Mouse (Mus musculus): ENCODE data around the gene Pip4k2a. TPM values are rescaled to one million over a fixed set of nuclear protein-coding genes. Genes with fewer than 3 reads are reported as not detected.
A peak's percentile ranks its signal among the peaks of the same experiment; 100 is the strongest.

Pip4k2a gene
- polyA plus RNA-seq, 1 experiment from 2014 or later = 11.8 TPM

DNA sequence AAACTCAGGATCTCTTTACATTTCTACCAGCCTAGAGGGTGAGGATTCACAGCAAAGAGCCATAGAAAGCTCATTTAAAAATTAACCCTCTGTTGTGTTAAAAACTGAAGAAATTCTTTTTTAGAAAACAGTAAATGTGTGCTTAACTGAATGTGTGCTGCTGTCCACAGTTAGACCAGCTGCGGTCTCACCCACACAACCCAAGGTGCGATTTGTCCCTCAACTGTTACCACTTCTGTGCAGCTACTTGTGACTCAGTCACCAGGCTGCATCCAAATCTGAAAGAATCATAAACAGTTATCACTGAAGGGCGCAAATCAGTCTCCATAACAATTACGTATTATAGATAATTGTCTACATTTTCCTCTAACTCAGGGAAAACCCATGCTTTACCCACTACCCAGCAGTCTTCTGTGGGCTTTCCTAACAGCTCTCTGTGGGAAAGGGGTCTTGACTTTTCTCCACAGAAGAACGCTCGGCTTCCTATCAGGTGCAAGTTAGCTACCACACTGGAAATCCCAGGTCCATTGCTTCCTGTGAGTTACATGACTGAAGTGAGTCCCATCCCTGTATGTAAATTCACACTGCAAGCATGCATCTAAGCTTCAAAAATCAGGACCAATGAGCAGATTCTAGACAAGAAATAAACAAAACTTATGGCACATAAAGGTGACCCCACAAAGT lies 86.5 kb downstream of the Pip4k2a start:
- Histone ChIP-seq H3K4me3 (replicated peaks; ENCODE audit: low read depth, low read length) (no peak overlapping the region), H3K4me1 (ENCODE audit: control insufficient read depth, insufficient read depth, low read length) (0 out of 2 replicates have a peak, but pooled peaks cover 5% of the 10 kb centered on the region), H3K9me3 (ENCODE audit: control insufficient read depth, low read length) (no peaks in the 10 kb centered on the region), H3K27ac (replicated peaks; ENCODE audit: low read depth, low read length) (no peak overlapping the region), H3K4me2 (ENCODE audit: low read length) (no peak overlapping the region), H3K9ac (replicated peaks; ENCODE audit: low read length) (no peak overlapping the region), H3K36me3 (ENCODE audit: control insufficient read depth, insufficient read depth, low read length) (no peaks in the 10 kb centered on the region), H3K27me3 (ENCODE audit: control insufficient read depth, insufficient read depth, low read length) (no peaks in the 10 kb centered on the region)
- no peak for DNase-seq
- no peak for ATAC-seq (ENCODE audit: low FRiP score, low TSS enrichment)
- WGBS = 95% methylated on average over 6 of the region's 6 CpGs

DNA sequence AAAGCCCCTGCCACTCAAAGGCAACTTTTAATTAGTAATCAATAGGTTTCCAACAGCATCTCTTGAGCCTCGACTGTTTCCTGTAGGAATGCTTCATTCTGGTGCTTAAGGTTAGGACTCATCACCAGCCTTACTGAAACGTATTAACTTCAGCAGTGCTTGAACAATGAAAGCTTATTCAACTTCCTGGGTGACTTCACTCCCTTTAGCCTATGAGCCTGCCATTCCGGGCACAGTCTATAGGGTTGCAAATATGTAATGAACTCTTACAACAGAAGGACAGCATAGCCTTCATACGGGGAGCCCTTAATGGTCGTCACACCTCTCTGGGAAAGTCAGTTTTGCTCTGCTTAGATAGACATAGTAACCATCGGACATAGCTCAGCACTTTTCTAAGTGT lies 87.7 kb downstream of the Pip4k2a start:
- Histone ChIP-seq H3K9ac (replicated peaks; ENCODE audit: low read length) (no peak overlapping the region), H3K4me1 (ENCODE audit: control insufficient read depth, insufficient read depth, low read length) (no peaks in the 10 kb centered on the region), H3K9me3 (ENCODE audit: control insufficient read depth, low read length) (no peaks in the 10 kb centered on the region), H3K27me3 (ENCODE audit: control insufficient read depth, insufficient read depth, low read length) (no peaks in the 10 kb centered on the region), H3K36me3 (ENCODE audit: control insufficient read depth, insufficient read depth, low read length) (no peaks in the 10 kb centered on the region), H3K4me3 (replicated peaks; ENCODE audit: low read depth, low read length) (no peak overlapping the region), H3K27ac (replicated peaks; ENCODE audit: low read depth, low read length) (no peak overlapping the region), H3K4me2 (ENCODE audit: low read length) (no peak overlapping the region)
- ATAC-seq (ENCODE audit: low FRiP score, low TSS enrichment) (no peak), DNase-seq (no peak)
- 74% methylated on average over 6 of the region's 6 CpGs for WGBS

DNA sequence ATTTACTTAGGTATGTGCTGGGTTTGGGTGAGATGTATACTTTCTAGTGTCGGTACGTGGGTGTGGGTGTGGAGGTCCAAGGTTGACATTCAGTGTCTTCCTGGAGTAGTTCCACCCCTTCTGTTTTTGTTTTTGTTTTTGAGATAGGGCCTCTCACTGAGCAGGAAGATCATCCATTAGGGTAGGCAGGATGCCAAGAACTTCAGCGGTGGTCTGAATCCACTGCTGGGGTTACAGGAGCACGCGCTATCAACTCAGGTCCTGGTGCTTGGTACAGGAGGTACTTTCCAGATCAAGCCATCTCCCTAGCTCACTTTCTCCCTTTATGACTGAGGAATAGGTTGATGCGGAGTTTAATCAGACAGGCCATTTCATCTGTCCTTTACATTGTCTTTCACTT lies 88.2 kb downstream of the Pip4k2a start:
- Histone ChIP-seq H3K4me1 (ENCODE audit: control insufficient read depth, insufficient read depth, low read length) (no peaks in the 10 kb centered on the region), H3K4me3 (replicated peaks; ENCODE audit: low read depth, low read length) (no peak overlapping the region), H3K27ac (replicated peaks; ENCODE audit: low read depth, low read length) (no peak overlapping the region), H3K4me2 (ENCODE audit: low read length) (no peak overlapping the region), H3K9me3 (ENCODE audit: control insufficient read depth, low read length) (no peaks in the 10 kb centered on the region), H3K27me3 (ENCODE audit: control insufficient read depth, insufficient read depth, low read length) (no peaks in the 10 kb centered on the region), H3K36me3 (ENCODE audit: control insufficient read depth, insufficient read depth, low read length) (no peaks in the 10 kb centered on the region), H3K9ac (replicated peaks; ENCODE audit: low read length) (no peak overlapping the region)
- WGBS = 94% methylated on average over 6 of the region's 6 CpGs
- DNase-seq (no peak), ATAC-seq (ENCODE audit: low FRiP score, low TSS enrichment) (no peak)

DNA sequence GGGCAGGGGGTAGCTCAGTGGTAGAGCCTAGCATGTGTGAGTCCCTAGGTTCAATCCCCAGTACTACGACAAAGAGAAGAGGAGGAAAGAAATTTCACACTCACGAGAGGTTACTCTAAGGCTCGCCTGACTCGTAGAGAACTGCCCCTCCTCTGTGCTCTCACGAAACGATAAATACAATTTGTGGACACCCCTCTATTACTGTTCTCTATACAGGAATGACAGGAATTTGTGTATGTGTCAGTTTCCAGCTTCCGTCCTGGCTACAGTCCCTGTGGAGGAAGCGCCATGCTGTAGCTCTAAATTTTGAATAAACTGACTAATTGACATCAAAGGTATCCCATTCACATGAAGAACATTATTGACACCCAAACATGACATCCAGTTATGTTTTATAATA lies 90.7 kb downstream of the Pip4k2a start:
- DNase-seq (no peak), ATAC-seq (ENCODE audit: low FRiP score, low TSS enrichment) (no peak)
- Histone ChIP-seq H3K36me3 (ENCODE audit: control insufficient read depth, insufficient read depth, low read length) (no peaks in the 10 kb centered on the region), H3K4me3 (replicated peaks; ENCODE audit: low read depth, low read length) (no peak overlapping the region), H3K9ac (replicated peaks; ENCODE audit: low read length) (no peak overlapping the region), H3K4me1 (ENCODE audit: control insufficient read depth, insufficient read depth, low read length) (no peaks in the 10 kb centered on the region), H3K27me3 (ENCODE audit: control insufficient read depth, insufficient read depth, low read length) (no peaks in the 10 kb centered on the region), H3K4me2 (ENCODE audit: low read length) (no peak overlapping the region), H3K27ac (replicated peaks; ENCODE audit: low read depth, low read length) (no peak overlapping the region), H3K9me3 (ENCODE audit: control insufficient read depth, low read length) (no peaks in the 10 kb centered on the region)
- WGBS = 80% methylated on average over 8 of the region's 8 CpGs

DNA sequence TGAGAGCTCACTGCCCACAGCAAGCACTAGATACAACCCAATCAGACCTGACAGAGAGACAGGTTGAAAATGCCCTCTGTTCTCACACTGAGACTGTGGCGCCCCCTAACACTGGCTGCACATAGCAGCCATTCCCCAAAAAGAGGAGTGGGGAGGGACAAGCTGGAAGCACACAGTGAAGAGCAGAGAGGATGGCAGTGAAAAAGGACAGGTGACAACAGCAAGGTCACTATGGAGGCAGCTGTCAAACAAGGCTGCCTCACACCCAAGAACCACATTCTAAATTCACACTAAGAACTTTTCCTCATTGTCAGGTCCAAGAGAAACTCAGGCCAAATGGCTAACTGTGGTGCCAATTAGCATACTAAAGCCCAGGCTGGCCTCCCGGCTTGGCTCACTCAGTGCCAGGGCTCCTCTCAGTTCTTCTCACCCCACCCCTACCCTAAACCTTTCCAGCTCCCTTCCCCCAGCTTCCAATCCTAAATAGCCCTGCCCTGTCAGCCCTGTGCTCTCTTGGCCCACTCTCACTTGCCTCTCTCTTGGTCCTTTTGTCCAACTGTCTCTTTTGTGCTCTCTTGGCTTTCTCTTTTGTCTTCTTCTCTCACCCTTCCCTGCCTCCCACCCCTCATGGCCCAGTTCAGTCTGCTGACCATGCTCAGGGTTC lies 91.4 kb downstream of the Pip4k2a start:
- 36% methylated on average over 2 of the region's 2 CpGs for WGBS
- DNase-seq (peak; percentile 39), ATAC-seq (ENCODE audit: low FRiP score, low TSS enrichment) (peak; percentile 67; the same call in 1 of the 2 replicates)
- Histone ChIP-seq H3K4me2 (ENCODE audit: low read length) (no peak overlapping the region), H3K9ac (replicated peaks; ENCODE audit: low read length) (no peak overlapping the region), H3K27ac (replicated peaks; ENCODE audit: low read depth, low read length) (no peak overlapping the region), H3K4me1 (ENCODE audit: control insufficient read depth, insufficient read depth, low read length) (no peaks in the 10 kb centered on the region), H3K27me3 (ENCODE audit: control insufficient read depth, insufficient read depth, low read length) (no peaks in the 10 kb centered on the region), H3K9me3 (ENCODE audit: control insufficient read depth, low read length) (no peaks in the 10 kb centered on the region), H3K36me3 (ENCODE audit: control insufficient read depth, insufficient read depth, low read length) (no peaks in the 10 kb centered on the region), H3K4me3 (replicated peaks; ENCODE audit: low read depth, low read length) (no peak overlapping the region)

DNA sequence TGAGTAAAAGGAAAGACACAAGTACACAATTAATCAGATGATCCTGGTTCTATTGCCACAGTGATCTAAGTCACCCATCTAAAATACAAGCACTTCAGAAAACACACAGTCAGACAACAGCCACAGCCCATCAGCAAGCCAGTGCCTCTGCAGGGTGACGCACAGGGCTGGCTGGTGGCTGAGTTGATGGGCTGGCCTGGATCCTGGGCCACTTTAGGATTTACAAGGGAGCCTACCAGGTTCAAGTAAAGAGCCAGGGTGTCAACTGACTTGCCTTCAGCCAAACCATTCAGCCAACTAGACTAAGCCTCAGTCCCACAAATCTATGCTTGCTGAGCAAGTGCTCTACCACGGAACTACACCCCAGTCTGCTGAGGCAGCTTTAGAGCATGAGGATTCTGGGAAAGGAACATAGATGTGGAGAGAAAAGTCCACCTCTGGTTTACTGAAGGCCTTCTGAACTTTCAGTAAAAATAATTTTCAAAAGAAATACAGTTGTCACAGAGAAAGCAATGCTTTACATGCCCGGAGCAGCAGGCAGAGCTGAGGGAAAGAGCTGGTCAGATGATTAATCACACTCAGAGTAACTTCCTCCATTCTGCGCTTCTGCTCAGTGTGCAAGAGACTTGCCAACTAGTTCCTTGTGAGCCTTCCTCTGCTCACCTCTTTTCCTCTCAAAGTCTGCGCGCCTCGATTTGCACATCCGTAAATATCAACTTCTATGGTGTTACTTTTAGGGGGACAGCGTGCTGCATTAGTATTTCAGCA lies 94.4 kb downstream of the Pip4k2a start:
- H3K27me3 ChIP-seq (ENCODE audit: control insufficient read depth, insufficient read depth, low read length) = no peaks in the 10 kb centered on the region
- no peak overlapping the region for H3K4me3 ChIP-seq (replicated peaks; ENCODE audit: low read depth, low read length)
- 96% methylated on average over 9 of the region's 9 CpGs for WGBS
- H3K36me3 ChIP-seq (ENCODE audit: control insufficient read depth, insufficient read depth, low read length) = no peaks in the 10 kb centered on the region
- H3K27ac ChIP-seq (replicated peaks; ENCODE audit: low read depth, low read length) = no peak overlapping the region
- H3K4me1 ChIP-seq (ENCODE audit: control insufficient read depth, insufficient read depth, low read length) = no peaks in the 10 kb centered on the region
- no peak overlapping the region for H3K9ac ChIP-seq (replicated peaks; ENCODE audit: low read length)
- H3K4me2 ChIP-seq (ENCODE audit: low read length) = no peak overlapping the region
- ATAC-seq (ENCODE audit: low FRiP score, low TSS enrichment) = no peak
- no peak for DNase-seq
- H3K9me3 ChIP-seq (ENCODE audit: control insufficient read depth, low read length) = no peaks in the 10 kb centered on the region

DNA sequence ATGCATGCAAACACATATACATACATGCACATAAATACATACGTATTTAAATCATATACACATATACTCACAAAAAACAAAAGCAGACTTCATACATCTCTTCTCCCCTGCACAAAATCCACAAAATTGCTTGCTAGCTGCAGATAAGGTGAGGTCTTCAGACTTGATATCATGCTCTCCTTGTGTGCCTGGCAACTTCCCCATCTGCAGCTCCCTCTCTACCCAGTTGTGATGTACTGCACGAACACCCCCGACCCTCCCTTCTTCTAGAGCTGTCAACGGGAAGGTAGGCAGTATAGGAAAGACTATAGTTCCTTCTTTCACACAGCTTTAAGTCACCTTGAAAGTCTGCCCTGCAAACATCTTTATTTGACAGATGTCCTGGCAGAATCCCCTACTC lies 96.8 kb downstream of the Pip4k2a start:
- H3K9me3 ChIP-seq (ENCODE audit: control insufficient read depth, low read length) = no peaks in the 10 kb centered on the region
- no peak for DNase-seq
- WGBS = 95% methylated on average over 4 of the region's 4 CpGs
- ATAC-seq (ENCODE audit: low FRiP score, low TSS enrichment) = no peak
- no peak overlapping the region for H3K4me2 ChIP-seq (ENCODE audit: low read length)
- H3K4me3 ChIP-seq (replicated peaks; ENCODE audit: low read depth, low read length) = no peak overlapping the region
- H3K4me1 ChIP-seq (ENCODE audit: control insufficient read depth, insufficient read depth, low read length) = peaks cover 2% of the 10 kb centered on the region; the same call in 1 of the 2 replicates
- no peaks in the 10 kb centered on the region for H3K27me3 ChIP-seq (ENCODE audit: control insufficient read depth, insufficient read depth, low read length)
- H3K36me3 ChIP-seq (ENCODE audit: control insufficient read depth, insufficient read depth, low read length) = no peaks in the 10 kb centered on the region
- no peak overlapping the region for H3K27ac ChIP-seq (replicated peaks; ENCODE audit: low read depth, low read length)
- no peak overlapping the region for H3K9ac ChIP-seq (replicated peaks; ENCODE audit: low read length)

DNA sequence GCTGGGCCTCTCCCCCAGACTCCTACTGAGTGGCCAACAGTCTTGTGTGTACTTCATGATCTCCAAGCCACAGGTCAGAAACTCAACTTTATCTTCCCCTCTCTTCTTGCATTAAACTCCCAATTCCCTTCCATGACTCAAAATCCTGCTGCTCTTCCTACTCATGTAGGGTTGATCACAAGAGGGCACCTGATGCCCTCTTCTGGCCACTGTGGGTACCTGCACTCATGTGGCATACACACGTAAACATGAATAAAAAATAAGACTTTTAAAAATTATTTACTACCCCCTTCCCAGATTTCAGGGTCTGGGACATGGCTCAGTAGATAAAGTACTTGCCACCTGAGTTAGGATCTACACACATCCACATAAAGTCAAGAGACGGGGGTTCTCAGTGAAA lies 97.3 kb downstream of the Pip4k2a start:
- Histone ChIP-seq H3K4me3 (replicated peaks; ENCODE audit: low read depth, low read length) (no peak overlapping the region), H3K4me1 (ENCODE audit: control insufficient read depth, insufficient read depth, low read length) (peaks cover 5% of the 10 kb centered on the region; the same call in 1 of the 2 replicates), H3K27ac (replicated peaks; ENCODE audit: low read depth, low read length) (no peak overlapping the region), H3K4me2 (ENCODE audit: low read length) (no peak overlapping the region), H3K9ac (replicated peaks; ENCODE audit: low read length) (no peak overlapping the region), H3K36me3 (ENCODE audit: control insufficient read depth, insufficient read depth, low read length) (no peaks in the 10 kb centered on the region), H3K27me3 (ENCODE audit: control insufficient read depth, insufficient read depth, low read length) (no peaks in the 10 kb centered on the region), H3K9me3 (ENCODE audit: control insufficient read depth, low read length) (no peaks in the 10 kb centered on the region)
- no peak for DNase-seq
- 96% methylated on average over 2 of the region's 2 CpGs for WGBS
- no peak for ATAC-seq (ENCODE audit: low FRiP score, low TSS enrichment)
